Mouse (Mus musculus): ENCODE data around the gene Tbk1. TPM values are rescaled to one million over a fixed set of nuclear protein-coding genes. Genes with fewer than 3 reads are reported as not detected.
A peak's percentile ranks its signal among the peaks of the same experiment; 100 is the strongest.

Tbk1 gene
- total and polyA plus RNA-seq, 3 experiments: 29.5 to 46.0 (median 44.0) TPM

GRCm38 (mm10) chr10:121506731-121507583, 79.6 kb downstream of the Tbk1 start (continued):
- TF ChIP-seq IRF4 (IDR thresholded peaks at IDR 0.05; ENCODE audit: low read depth, low read length) (peak; percentile 91), CHD2 (IDR thresholded peaks at IDR 0.05; ENCODE audit: low read length) (peak; percentile 82), CHD1 (IDR thresholded peaks at IDR 0.05; ENCODE audit: low read depth, low read length) (no peak), JUN (IDR thresholded peaks at IDR 0.05; ENCODE audit: insufficient read depth, low read depth, low read length) (peak; percentile 32; the same call in 1 of the 2 replicates), UBTF (IDR thresholded peaks at IDR 0.05; ENCODE audit: low read depth, low read length) (no peak), CTCF (conservative IDR thresholded peaks at IDR 0.05 in 1 of 2, IDR thresholded peaks at IDR 0.05 in 1 of 2; ENCODE audit: low read depth in 2 of 2, low read length in 2 of 2) (no peak), MAFK (IDR thresholded peaks at IDR 0.05; ENCODE audit: insufficient replicate concordance, low read length) (peak; percentile 73)

- Histone ChIP-seq H3K4me2 (ENCODE audit: insufficient read depth, low read depth, poor library complexity, severe bottlenecking) (no peak overlapping the region), H3K4me1 (ENCODE audit: control insufficient read depth in 1 of 2, insufficient read depth in 2 of 2) (peaks cover 13 to 37% of the 10 kb centered on the region in 2 experiments), H3K79me2 (replicated peaks; ENCODE audit: control insufficient read depth, extremely low read depth, insufficient read depth, poor library complexity, severe bottlenecking) (no peaks in the 10 kb centered on the region), H3K9me3 (replicated peaks; ENCODE audit: low read length) (no peaks in the 10 kb centered on the region), H3K4me3 (replicated peaks in 1 of 3; ENCODE audit: low read depth in 2 of 3, low read length in 2 of 3, poor library complexity in 1 of 3) (no peak overlapping the region), H3K9ac (ENCODE audit: insufficient read depth, low read depth) (no peak overlapping the region), H3K36me3 (replicated peaks in 1 of 2; ENCODE audit: control insufficient read depth in 1 of 2, insufficient read depth in 1 of 2, low read length in 1 of 2) (no peaks in the 10 kb centered on the region), H3K27ac (ENCODE audit: insufficient read depth, low read depth) (no peak overlapping the region), H3K27me3 (replicated peaks) (no peaks in the 10 kb centered on the region)
- peak; percentile 75 for TF ChIP-seq ZNF384 (IDR thresholded peaks at IDR 0.05; ENCODE audit: low read depth, low read length)
- no peak for TF ChIP-seq JUN (IDR thresholded peaks at IDR 0.05; ENCODE audit: insufficient read depth, low read depth, low read length)
- no peak for DNase-seq (ENCODE audit: extremely low read depth)
- in situ Hi-C loops (cut with MboI; ENCODE audit: low pct_ligation_motif_present, low pct_unique_long_range_greater_than_20kb, low sequenced_read_pairs): loop anchor here (5.0 kb wide), 1 partner anchor 89 kb away; no protein-coding TSS in a partner anchor
- dilution Hi-C loops (cut with MboI; ENCODE audit: extremely low pct_ligation_motif_present, extremely low pct_unique_long_range_greater_than_20kb, low sequenced_read_pairs): no loop called here
These were observed 80.7 kb downstream of the Tbk1 start for GRCm38 (mm10) chr10:121505929-121506328.

GRCm38 (mm10) chr10:121504973-121505911, 81.3 kb downstream of the Tbk1 start:
- Histone ChIP-seq H3K27ac (ENCODE audit: insufficient read depth, low read depth) (no peak overlapping the region), H3K4me3 (replicated peaks in 1 of 3; ENCODE audit: low read depth in 2 of 3, low read length in 2 of 3, poor library complexity in 1 of 3) (no peak overlapping the region), H3K9me3 (replicated peaks; ENCODE audit: low read length) (no peaks in the 10 kb centered on the region), H3K4me2 (ENCODE audit: insufficient read depth, low read depth, poor library complexity, severe bottlenecking) (no peak overlapping the region), H3K9ac (ENCODE audit: insufficient read depth, low read depth) (no peak overlapping the region), H3K4me1 (ENCODE audit: control insufficient read depth in 1 of 2, insufficient read depth in 2 of 2) (peaks cover 13 to 44% of the 10 kb centered on the region in 2 experiments), H3K79me2 (replicated peaks; ENCODE audit: control insufficient read depth, extremely low read depth, insufficient read depth, poor library complexity, severe bottlenecking) (no peaks in the 10 kb centered on the region), H3K27me3 (replicated peaks) (no peaks in the 10 kb centered on the region), H3K36me3 (replicated peaks in 1 of 2; ENCODE audit: control insufficient read depth in 1 of 2, insufficient read depth in 1 of 2, low read length in 1 of 2) (no peaks in the 10 kb centered on the region)
- dilution Hi-C loops (cut with MboI; ENCODE audit: extremely low pct_ligation_motif_present, extremely low pct_unique_long_range_greater_than_20kb, low sequenced_read_pairs) (no loop called here), in situ Hi-C loops (cut with MboI; ENCODE audit: low pct_ligation_motif_present, low pct_unique_long_range_greater_than_20kb, low sequenced_read_pairs) (loop anchor here (5.0 kb wide), 1 partner anchor 88 kb away; no protein-coding TSS in a partner anchor)
- no peak for TF ChIP-seq USF2 (conservative IDR thresholded peaks at IDR 0.05; ENCODE audit: low read depth, low read length)
- TF ChIP-seq ETS1 (conservative IDR thresholded peaks at IDR 0.05; ENCODE audit: low read depth, low read length): no peak
- TF ChIP-seq ZNF384 (IDR thresholded peaks at IDR 0.05; ENCODE audit: low read depth, low read length): no peak
- TF ChIP-seq MAFK (IDR thresholded peaks at IDR 0.05; ENCODE audit: insufficient replicate concordance, low read length): no peak
- no peak for TF ChIP-seq MAZ (IDR thresholded peaks at IDR 0.05; ENCODE audit: low read depth, low read length)
- no peak for TF ChIP-seq CTCF (conservative IDR thresholded peaks at IDR 0.05 in 1 of 2, IDR thresholded peaks at IDR 0.05 in 1 of 2; ENCODE audit: low read depth in 2 of 2, low read length in 2 of 2)
- TF ChIP-seq EP300 (IDR thresholded peaks at IDR 0.05; ENCODE audit: low read length): no peak
- TF ChIP-seq SMC3 (IDR thresholded peaks at IDR 0.05; ENCODE audit: low read depth, low read length): no peak
- no peak for TF ChIP-seq NELFE (IDR thresholded peaks at IDR 0.05; ENCODE audit: low read depth, low read length)
- no peak for TF ChIP-seq NRF1 (IDR thresholded peaks at IDR 0.05; ENCODE audit: low read depth, low read length)
- no peak for TF ChIP-seq UBTF (IDR thresholded peaks at IDR 0.05; ENCODE audit: low read depth, low read length)
- no peak for DNase-seq (ENCODE audit: extremely low read depth)

Measured in CH12.LX (cell line).